Mouse (Mus musculus) retina, adult 2 months (tissue): Measurements from ENCODE around the gene Mindy3.
"Not testable (repeated sequence)": the region's sequence is repeated elsewhere in the genome, so short reads cannot be mapped to it uniquely, and the experiment has no call there.

Experiments
- DNase-seq: peaks from one replicate; pipeline ENCODE4 v3.0.0-alpha.2; 2012; ENCODE audit warnings: low read depth, low spot score

Mindy3 gene

GRCm38 (mm10) chr2:12419262-12419655 is at the start of gene Mindy3:
TSS of gene Mindy3 (minus strand) at chr2:12419470.
- DNase-seq, result peak; percentile 64

- peak; percentile 2 for DNase-seq
Observed at GRCm38 (mm10) chr2:12459732-12460131, 40.5 kb upstream of the Mindy3 start.

- DNase-seq, result no peak
Observed at GRCm38 (mm10) chr2:12450108-12450507, 30.8 kb upstream of the Mindy3 start.

GRCm38 (mm10) chr2:12440120-12440519 is 20.9 kb upstream of the Mindy3 start:
- no peak for DNase-seq

- no peak for DNase-seq
Observed at GRCm38 (mm10) chr2:12439543-12439942, 20.3 kb upstream of the Mindy3 start.

GRCm38 (mm10) chr2:12438181-12438580 is 18.9 kb upstream of the Mindy3 start:
- no peak for DNase-seq

GRCm38 (mm10) chr2:12432055-12432454 is 12.8 kb upstream of the Mindy3 start:
- DNase-seq, result no peak

GRCm38 (mm10) chr2:12424374-12424773 is 5.1 kb upstream of the Mindy3 start:
- DNase-seq, result no peak

GRCm38 (mm10) chr2:12423426-12423825 is 4.2 kb upstream of the Mindy3 start:
- not testable (repeated sequence) for DNase-seq

GRCm38 (mm10) chr2:12418534-12419261 is 572 bp downstream of the Mindy3 start:
- DNase-seq, result no peak

GRCm38 (mm10) chr2:12418121-12418520 is 1.1 kb downstream of the Mindy3 start:
- DNase-seq, result no peak

GRCm38 (mm10) chr2:12412309-12412708 is 7.0 kb downstream of the Mindy3 start:
- DNase-seq, result no peak

GRCm38 (mm10) chr2:12411129-12411528 is 8.1 kb downstream of the Mindy3 start:
- DNase-seq, result no peak

- no peak for DNase-seq
Observed at GRCm38 (mm10) chr2:12406737-12407136, 12.5 kb downstream of the Mindy3 start.

- no peak for DNase-seq
Observed at GRCm38 (mm10) chr2:12402469-12402868, 16.8 kb downstream of the Mindy3 start.

GRCm38 (mm10) chr2:12401137-12401536 is 18.1 kb downstream of the Mindy3 start:
- DNase-seq, result no peak

- peak; percentile 4 for DNase-seq
Observed at GRCm38 (mm10) chr2:12389028-12389427, 30.2 kb downstream of the Mindy3 start.

GRCm38 (mm10) chr2:12388569-12388968 is 30.7 kb downstream of the Mindy3 start:
- DNase-seq, result no peak

GRCm38 (mm10) chr2:12384389-12384788 is 34.9 kb downstream of the Mindy3 start:
- no peak for DNase-seq

- DNase-seq, result no peak
Observed at GRCm38 (mm10) chr2:12382650-12383049, 36.6 kb downstream of the Mindy3 start.

- DNase-seq, result no peak
Observed at GRCm38 (mm10) chr2:12380233-12380632, 39.0 kb downstream of the Mindy3 start.

- no peak for DNase-seq
Observed at GRCm38 (mm10) chr2:12378591-12378990, 40.7 kb downstream of the Mindy3 start.

GRCm38 (mm10) chr2:12377024-12377423 is 42.2 kb downstream of the Mindy3 start:
- no peak for DNase-seq

- no peak for DNase-seq
Observed at GRCm38 (mm10) chr2:12372883-12373282, 46.4 kb downstream of the Mindy3 start.
